Mouse (Mus musculus) hindbrain, embryonic 15.5 days (tissue): ENCODE data around the gene Akap6. TPM values are rescaled to one million over a fixed set of nuclear protein-coding genes. Genes with fewer than 3 reads are reported as not detected.
"Not testable (repeated sequence)": the region's sequence is repeated elsewhere in the genome, so short reads cannot be mapped to it uniquely, and the experiment has no call there.

Experiments
- ATAC-seq: fragments of 200-750 bp; cut with Nextera tagmentation; 2 replicates; pipeline ENCODE4 v1.8.0; 2017; ENCODE audit warnings: low read depth, moderate number of reproducible peaks, moderate TSS enrichment; ENCODE audit not compliant: low FRiP score
- H3K27ac ChIP-seq: fragments of 300-500 bp; sonication (generic); replicated peaks from 2 replicates; pipeline ENCODE4 v1.5.1; 2015; ENCODE audit warnings: mild to moderate bottlenecking, inconsistent platforms
- H3K27me3 ChIP-seq: fragments of 300-500 bp; sonication (generic); 2 replicates; pipeline ENCODE4 v1.6.1; 2015; ENCODE audit warnings: control low read depth, inconsistent platforms
- H3K36me3 ChIP-seq: fragments of 300-500 bp; sonication (generic); 2 replicates; pipeline ENCODE4 v1.6.1; 2015; ENCODE audit warnings: control low read depth, inconsistent platforms
- H3K4me1 ChIP-seq: fragments of 300-500 bp; sonication (generic); replicated peaks from 2 replicates; pipeline ENCODE4 v1.6.1; 2015; ENCODE audit warnings: control low read depth, inconsistent platforms
- H3K4me2 ChIP-seq: fragments of 300-500 bp; sonication (generic); 2 replicates; pipeline ENCODE4 v1.6.1; 2015; ENCODE audit warnings: moderate library complexity, mild to moderate bottlenecking, inconsistent platforms
- H3K4me3 ChIP-seq: fragments of 300-500 bp; sonication (generic); 2 replicates; pipeline ENCODE4 v1.5.1; 2015; ENCODE audit warnings: mild to moderate bottlenecking, inconsistent platforms
- H3K9ac ChIP-seq: fragments of 300-500 bp; sonication (generic); 2 replicates; pipeline ENCODE4 v1.6.1; 2015; ENCODE audit warnings: inconsistent platforms
- H3K9me3 ChIP-seq: fragments of 300-500 bp; sonication (generic); 2 replicates; pipeline ENCODE4 v1.6.1; 2016; ENCODE audit warnings: control low read depth, inconsistent platforms
- WGBS: fragments of 180-500 bp; shearing (Covaris S2); methylation state at CpG from one replicate; pipeline ENCODE4 v1.1.7; 2015; 5-methylcytosine and 5-hydroxymethylcytosine counted together
- polyA plus RNA-seq: library from polyadenylated mRNA; unstranded; fragments of >200 nt; fragmentation: Nextera tagmentation; extraction: Ambion mirVana; gene quantifications from 2 replicates; pipeline ENCODE4 v1.2.1, GENCODE M21; 2015

Akap6 gene
- polyA plus RNA-seq, 1 experiment from 2014 or later, result 24.3 TPM

DNA sequence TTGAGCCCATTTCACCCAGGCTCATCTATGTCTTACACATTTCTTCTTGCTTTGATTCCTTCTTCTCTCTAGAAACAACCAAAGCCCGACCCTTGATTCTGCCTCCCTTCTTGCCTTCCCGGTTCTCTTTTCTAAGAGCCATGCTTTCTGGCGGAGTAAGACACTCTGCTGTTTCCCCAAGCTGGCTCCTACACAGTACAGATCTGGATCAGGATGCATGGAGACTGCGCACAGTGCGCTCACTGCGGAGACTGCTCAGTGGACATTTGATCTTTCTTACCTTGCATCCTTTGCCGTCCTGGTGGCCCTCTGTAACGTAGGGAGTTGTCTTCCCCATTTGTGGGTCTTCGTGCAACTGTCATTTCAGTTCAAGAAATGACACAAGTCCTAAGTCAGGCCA lies 20.0 kb downstream of the Akap6 start:
- H3K4me3 ChIP-seq, result no peak overlapping the region
- no peak for ATAC-seq
- 94% methylated on average over 9 of the region's 9 CpGs for WGBS
- H3K27ac ChIP-seq, result no peak overlapping the region
- H3K9ac ChIP-seq, result no peak overlapping the region
- peaks cover 9% of the 10 kb centered on the region; the same call in 1 of the 2 replicates for H3K36me3 ChIP-seq
- H3K27me3 ChIP-seq, result no peaks in the 10 kb centered on the region
- no peaks in the 10 kb centered on the region for H3K9me3 ChIP-seq
- H3K4me2 ChIP-seq, result no peak overlapping the region
- H3K4me1 ChIP-seq, result no peaks in the 10 kb centered on the region

DNA sequence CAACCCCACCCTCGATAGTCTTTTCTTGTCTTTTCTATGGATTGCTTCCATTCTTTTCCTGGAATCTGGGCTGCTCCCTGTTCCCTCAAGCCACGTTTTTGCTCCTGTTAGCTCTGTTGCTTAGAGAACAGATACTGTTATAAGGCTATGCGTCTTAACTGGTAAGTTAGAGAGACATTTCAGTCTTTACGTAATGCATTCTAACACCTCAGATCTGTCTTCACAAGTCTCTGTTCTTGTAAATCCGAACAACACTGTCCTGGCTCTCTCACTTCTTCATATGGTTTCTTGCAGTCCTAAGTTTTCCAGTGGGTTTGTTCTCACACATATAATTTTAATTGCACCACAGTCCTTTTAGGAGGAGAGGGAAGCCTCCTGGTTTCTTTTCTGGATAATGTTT lies 20.5 kb downstream of the Akap6 start:
- H3K9me3 ChIP-seq, result no peaks in the 10 kb centered on the region
- ATAC-seq, result no peak
- no peaks in the 10 kb centered on the region for H3K4me1 ChIP-seq
- peaks cover 9% of the 10 kb centered on the region; the same call in 1 of the 2 replicates for H3K36me3 ChIP-seq
- H3K9ac ChIP-seq, result no peak overlapping the region
- 87% methylated on average over 5 of the region's 5 CpGs for WGBS
- no peak overlapping the region for H3K4me3 ChIP-seq
- no peak overlapping the region for H3K27ac ChIP-seq
- no peak overlapping the region for H3K4me2 ChIP-seq
- H3K27me3 ChIP-seq, result no peaks in the 10 kb centered on the region

DNA sequence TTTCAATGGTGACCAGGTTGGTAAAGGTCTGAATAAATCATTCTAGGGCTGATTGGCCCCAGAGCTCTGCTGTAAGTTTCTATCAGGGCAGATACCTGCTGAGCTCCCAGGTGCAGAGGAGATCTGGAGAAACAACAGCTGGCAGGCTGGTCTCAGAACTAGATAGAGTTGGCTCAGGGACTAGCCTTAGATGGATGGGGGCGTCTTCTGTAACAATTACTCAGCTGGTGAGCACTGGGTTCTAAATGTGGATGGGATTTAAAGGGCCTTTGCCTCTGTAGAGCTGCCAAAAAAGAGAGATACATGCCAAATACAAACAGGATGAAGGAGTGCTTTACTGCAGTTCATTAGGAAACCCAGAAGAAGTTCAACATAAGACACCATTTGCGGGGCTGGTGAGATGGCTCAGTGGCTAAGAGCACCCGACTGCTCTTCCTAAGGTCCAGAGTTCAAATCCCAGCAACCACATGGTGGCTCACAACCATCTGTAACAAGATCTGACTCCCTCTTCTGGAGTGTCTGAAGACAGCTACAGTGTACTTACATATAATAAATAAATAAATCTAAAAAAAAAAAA lies 24.9 kb downstream of the Akap6 start:
- ATAC-seq, result peak; percentile 66

DNA sequence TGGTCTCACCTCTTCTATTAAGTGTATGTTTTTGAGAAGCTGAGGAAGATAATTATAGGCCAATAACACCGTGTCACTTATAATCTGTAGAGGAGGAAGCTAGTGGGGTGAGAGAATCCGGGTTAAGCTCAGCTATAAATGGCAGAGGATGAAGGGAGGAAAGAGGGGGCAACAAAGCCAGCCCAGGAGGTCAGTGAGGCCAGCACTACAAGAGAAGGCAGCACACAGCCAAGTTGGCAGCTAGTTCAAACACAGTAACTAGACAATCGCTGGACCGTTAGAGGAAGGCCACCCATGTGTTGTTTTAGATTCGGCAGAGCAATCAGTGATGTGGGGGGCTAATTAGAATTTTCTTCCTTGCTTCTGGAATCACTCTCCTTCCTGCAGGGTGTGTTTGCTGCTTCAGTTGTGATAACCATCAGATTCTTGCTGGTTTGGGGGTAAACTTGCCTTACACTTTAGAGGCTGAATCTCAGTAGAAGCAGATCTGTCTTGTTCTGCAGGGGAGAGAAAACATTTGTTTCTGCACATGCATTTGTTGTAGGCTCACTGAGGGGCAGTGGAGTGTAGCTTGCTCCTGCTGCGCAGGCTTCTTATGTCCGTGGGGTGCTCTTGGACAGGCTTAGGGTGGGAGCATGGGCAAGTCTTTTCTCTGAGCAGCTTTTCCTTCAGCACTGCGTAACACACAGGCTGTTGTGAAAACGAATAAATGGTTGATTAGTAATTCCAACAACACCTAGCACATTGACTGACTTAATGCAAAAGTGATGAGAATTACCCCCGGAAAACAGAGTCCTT lies 27.4 kb downstream of the Akap6 start:
- peaks cover 18% of the 10 kb centered on the region for H3K4me1 ChIP-seq
- no peak for ATAC-seq
- H3K9ac ChIP-seq, result no peak overlapping the region
- peak overlapping the region; percentile 16; the same call in 1 of the 2 replicates for H3K27ac ChIP-seq
- no peaks in the 10 kb centered on the region for H3K36me3 ChIP-seq
- H3K9me3 ChIP-seq, result no peaks in the 10 kb centered on the region
- WGBS, result 45% methylated on average over 10 of the region's 10 CpGs
- no peak overlapping the region for H3K4me2 ChIP-seq
- no peaks in the 10 kb centered on the region for H3K27me3 ChIP-seq
- no peak overlapping the region for H3K4me3 ChIP-seq

More for the DNA sequence above, 24.9 kb downstream of the Akap6 start:
- H3K36me3 ChIP-seq, H3K27ac ChIP-seq, H3K27me3 ChIP-seq, H3K4me3 ChIP-seq, H3K9ac ChIP-seq, H3K4me2 ChIP-seq, H3K9me3 ChIP-seq: not testable (repeated sequence)
- 64% methylated on average over 3 of the region's 3 CpGs for WGBS
- H3K4me1 ChIP-seq, result peaks cover 18% of the 10 kb centered on the region

DNA sequence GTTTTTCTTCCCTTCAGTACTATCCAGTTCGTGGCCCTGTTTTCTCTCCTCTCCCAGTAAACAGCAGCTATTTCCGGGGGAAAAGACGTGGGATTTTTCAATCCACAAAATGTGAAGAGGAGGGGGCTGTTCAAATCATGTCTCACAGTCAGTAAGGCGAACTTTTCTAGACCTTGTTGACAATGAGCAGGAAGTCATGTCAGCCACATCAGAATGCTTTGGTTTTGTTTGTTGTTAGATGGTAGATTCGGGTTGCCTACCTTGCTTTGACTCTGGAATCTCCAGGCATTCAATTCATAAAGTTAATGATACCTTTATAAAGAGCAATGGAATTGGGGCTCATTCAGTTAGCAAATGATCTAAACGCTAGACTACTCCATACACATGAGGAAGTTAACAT lies 30.2 kb downstream of the Akap6 start:
- Histone ChIP-seq H3K27ac (no peak overlapping the region), H3K36me3 (no peaks in the 10 kb centered on the region), H3K9me3 (no peaks in the 10 kb centered on the region), H3K4me3 (no peak overlapping the region), H3K27me3 (no peaks in the 10 kb centered on the region), H3K9ac (no peak overlapping the region), H3K4me2 (no peak overlapping the region), H3K4me1 (peaks cover 18% of the 10 kb centered on the region)
- no peak for ATAC-seq
- WGBS, result 86% methylated on average over 6 of the region's 6 CpGs

DNA sequence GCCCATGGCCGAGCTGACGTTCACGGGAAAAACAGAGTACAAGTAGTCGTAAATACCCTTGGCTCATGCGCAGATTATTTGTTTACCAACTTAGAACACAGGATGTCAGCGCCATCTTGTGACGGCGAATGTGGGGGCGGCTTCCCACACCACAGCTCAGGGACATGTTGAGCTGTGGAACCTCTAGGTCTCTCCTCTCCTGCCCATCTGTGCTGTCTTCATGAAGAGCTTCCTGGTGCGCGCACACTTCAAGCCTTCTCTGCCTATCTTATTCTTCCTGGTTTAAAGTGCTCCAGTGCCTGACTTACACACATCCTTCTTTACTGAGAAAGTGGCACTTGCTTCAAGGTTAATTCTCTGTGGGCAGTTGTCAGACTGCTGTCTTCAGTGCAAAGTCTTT lies 36.0 kb downstream of the Akap6 start:
- H3K9ac ChIP-seq, H3K4me1 ChIP-seq, H3K4me2 ChIP-seq, H3K27ac ChIP-seq, H3K36me3 ChIP-seq, H3K4me3 ChIP-seq, ATAC-seq, H3K9me3 ChIP-seq, H3K27me3 ChIP-seq: not testable (repeated sequence)
- 94% methylated on average over 7 of the region's 11 CpGs for WGBS

DNA sequence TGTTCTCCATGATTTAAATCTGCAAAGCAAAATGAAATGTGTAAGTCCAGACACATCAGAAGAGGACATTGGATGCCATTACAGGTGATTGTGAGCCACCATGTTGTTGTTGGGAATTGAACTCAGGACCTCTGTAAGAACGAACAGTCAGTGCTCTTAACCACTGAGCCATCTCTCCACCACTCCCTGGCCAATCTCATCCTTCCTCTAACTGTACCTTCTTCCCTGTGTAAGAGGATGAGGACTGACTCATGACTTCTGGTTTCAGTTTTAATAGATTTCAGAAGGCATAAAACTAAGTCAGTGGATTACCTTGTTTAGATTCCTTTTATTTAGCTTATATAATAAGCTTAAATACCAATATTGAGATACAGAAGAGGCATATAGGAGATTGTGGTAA lies 38.0 kb downstream of the Akap6 start:
- no peak for ATAC-seq
- H3K27me3 ChIP-seq, result no peaks in the 10 kb centered on the region
- H3K4me3 ChIP-seq, result no peak overlapping the region
- no peak overlapping the region for H3K27ac ChIP-seq
- peaks cover 5% of the 10 kb centered on the region; the same call in 1 of the 2 replicates for H3K36me3 ChIP-seq
- H3K9me3 ChIP-seq, result no peaks in the 10 kb centered on the region
- H3K4me1 ChIP-seq, result no peaks in the 10 kb centered on the region
- WGBS, result 97% methylated on average over 1 of the region's 1 CpGs
- H3K9ac ChIP-seq, result no peak overlapping the region
- H3K4me2 ChIP-seq, result no peak overlapping the region

DNA sequence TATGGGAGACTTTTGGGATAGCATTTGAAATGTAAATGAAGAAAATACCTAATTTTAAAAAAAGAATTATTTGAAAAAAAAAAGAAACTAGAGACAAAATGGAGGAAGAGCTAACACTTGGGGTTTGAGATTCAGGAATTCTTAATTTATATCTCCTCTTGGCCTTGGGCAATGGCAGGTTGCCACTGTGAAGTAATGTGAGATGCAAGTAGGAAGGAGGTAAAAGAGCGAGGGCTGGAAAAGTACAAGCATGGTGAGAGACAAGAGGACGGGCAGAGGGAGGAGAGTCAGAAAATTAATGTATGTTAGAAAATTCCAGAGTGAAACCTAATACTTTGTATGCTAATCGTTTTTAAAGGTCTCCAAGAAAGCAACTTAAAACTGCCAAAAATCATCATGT lies 40.1 kb downstream of the Akap6 start:
- Histone ChIP-seq H3K4me1 (no peaks in the 10 kb centered on the region), H3K36me3 (peaks cover 5% of the 10 kb centered on the region; the same call in 1 of the 2 replicates), H3K4me3 (no peak overlapping the region), H3K9ac (no peak overlapping the region), H3K4me2 (no peak overlapping the region), H3K27ac (no peak overlapping the region), H3K27me3 (no peaks in the 10 kb centered on the region), H3K9me3 (no peaks in the 10 kb centered on the region)
- no peak for ATAC-seq
- 88% methylated on average over 3 of the region's 3 CpGs for WGBS

DNA sequence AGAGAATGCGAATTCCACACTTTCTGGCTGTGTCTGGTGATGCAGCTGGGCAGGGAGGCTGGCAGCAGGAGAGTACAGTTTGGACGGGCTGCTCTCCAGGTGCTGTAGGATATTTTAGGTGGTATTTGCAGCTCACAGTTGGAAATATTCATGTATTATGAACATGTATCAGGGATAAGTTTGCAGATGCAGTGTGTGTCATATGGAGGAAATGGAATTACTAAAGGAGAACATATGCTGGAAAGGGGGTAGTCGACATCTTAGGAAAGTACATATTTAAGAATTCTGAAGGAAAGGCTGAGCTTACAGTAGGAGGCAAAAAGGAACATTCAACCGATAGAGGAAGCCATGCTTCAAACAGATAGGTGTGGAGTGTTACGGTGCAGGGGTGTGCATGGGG lies 42.6 kb downstream of the Akap6 start:
- no peak overlapping the region for H3K9ac ChIP-seq
- no peaks in the 10 kb centered on the region for H3K36me3 ChIP-seq
- H3K27me3 ChIP-seq, result no peaks in the 10 kb centered on the region
- no peak for ATAC-seq
- H3K4me2 ChIP-seq, result no peak overlapping the region
- H3K4me1 ChIP-seq, result peaks cover 3% of the 10 kb centered on the region; the same call in 1 of the 2 replicates
- WGBS, result 91% methylated on average over 5 of the region's 5 CpGs
- no peak overlapping the region for H3K27ac ChIP-seq
- no peaks in the 10 kb centered on the region for H3K9me3 ChIP-seq
- no peak overlapping the region for H3K4me3 ChIP-seq

DNA sequence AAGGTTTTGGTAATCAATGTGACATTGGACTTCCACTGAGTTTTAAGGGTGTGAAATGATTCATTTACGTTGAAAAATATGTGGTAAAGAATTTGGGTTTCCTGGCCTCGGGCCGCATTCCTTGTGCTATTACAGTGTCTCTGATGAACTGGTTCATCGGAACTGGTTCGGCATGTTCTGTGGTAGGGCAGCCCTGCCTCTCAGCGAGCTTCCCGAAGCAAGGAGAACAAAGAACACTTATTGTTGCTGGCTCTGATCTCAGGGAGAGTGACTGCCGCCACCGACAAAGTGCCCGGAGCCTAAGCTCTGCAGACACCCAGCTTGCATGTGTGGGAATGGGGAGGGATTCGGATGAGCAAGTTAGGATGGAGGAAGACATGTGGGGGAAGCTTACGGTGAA lies 50.8 kb downstream of the Akap6 start:
- Histone ChIP-seq H3K27ac (no peak overlapping the region), H3K9me3 (no peaks in the 10 kb centered on the region), H3K36me3 (no peaks in the 10 kb centered on the region), H3K4me3 (no peak overlapping the region), H3K4me1 (peaks cover 6% of the 10 kb centered on the region; the same call in 1 of the 2 replicates), H3K27me3 (no peaks in the 10 kb centered on the region), H3K4me2 (no peak overlapping the region), H3K9ac (no peak overlapping the region)
- ATAC-seq, result no peak
- 55% methylated on average over 12 of the region's 12 CpGs for WGBS

DNA sequence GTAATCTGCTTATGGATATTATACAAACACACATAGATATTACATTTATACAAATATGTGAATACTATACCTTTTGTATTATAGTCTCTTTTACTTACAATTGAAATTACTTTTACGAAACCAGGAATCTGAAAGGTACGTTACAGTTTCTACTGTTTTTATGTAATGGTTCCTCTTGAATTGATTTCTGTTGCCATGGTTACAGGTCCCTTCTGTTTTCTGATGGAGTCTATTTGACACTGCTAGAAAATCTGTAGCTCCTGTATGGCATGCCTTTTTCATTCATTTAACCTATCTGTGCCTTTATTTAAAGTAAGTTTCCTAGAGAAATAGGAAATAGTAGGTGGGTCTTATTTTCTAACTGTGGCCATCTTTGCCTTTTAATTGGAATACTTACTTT lies 56.5 kb downstream of the Akap6 start:
- H3K27me3 ChIP-seq, result no peaks in the 10 kb centered on the region
- no peaks in the 10 kb centered on the region for H3K36me3 ChIP-seq
- WGBS, result 67% methylated on average over 2 of the region's 2 CpGs
- H3K9me3 ChIP-seq, result no peaks in the 10 kb centered on the region
- no peak overlapping the region for H3K4me3 ChIP-seq
- H3K9ac ChIP-seq, result no peak overlapping the region
- no peak for ATAC-seq
- H3K27ac ChIP-seq, result no peak overlapping the region
- H3K4me2 ChIP-seq, result 0 out of 2 replicates have a peak overlapping the region, but pooled peaks have one; percentile 9
- H3K4me1 ChIP-seq, result peaks cover 11% of the 10 kb centered on the region

DNA sequence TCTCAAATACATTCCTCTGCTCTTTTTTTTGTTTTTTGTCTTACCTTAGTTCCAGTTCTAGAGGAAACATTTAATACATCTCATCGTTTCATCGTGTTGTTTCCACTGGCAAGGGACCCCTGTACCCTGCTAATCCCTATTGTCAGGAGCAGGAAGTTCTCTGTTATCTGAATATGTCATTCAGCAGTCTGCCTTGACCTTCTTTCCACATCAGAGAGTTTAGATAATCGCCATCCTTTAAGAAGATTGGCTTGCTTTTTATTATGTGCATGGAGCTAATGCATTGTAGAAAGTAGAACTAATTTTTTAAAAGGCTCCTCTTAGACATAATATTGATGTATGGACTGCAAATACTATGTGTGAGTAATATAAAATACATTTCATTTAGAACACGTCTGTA lies 58.7 kb downstream of the Akap6 start:
- 0 out of 2 replicates have a peak, but pooled peaks have one; percentile 19 for ATAC-seq
- H3K4me2 ChIP-seq, result no peak overlapping the region

More for the DNA sequence above, 58.7 kb downstream of the Akap6 start:
- Histone ChIP-seq H3K9me3 (no peaks in the 10 kb centered on the region), H3K27me3 (no peaks in the 10 kb centered on the region), H3K36me3 (no peaks in the 10 kb centered on the region), H3K4me1 (peaks cover 11% of the 10 kb centered on the region), H3K9ac (no peak overlapping the region), H3K27ac (no peak overlapping the region), H3K4me3 (no peak overlapping the region)
- 10% methylated on average over 4 of the region's 4 CpGs for WGBS
